Mouse (Mus musculus) stomach, embryonic 14.5 days (tissue): ENCODE results near the gene Efemp2. TPM values are rescaled to one million over a fixed set of nuclear protein-coding genes. Genes with fewer than 3 reads are reported as not detected.
A peak's percentile ranks its signal among the peaks of the same experiment; 100 is the strongest.

Experiments
- ATAC-seq: fragments of 200-750 bp; cut with Nextera tagmentation; 2 replicates; pipeline ENCODE4 v1.8.0; 2017; ENCODE audit warnings: low read depth, moderate TSS enrichment; ENCODE audit not compliant: insufficient number of reproducible peaks, insufficient read depth, low FRiP score
- H3K27ac ChIP-seq: fragments of 300-500 bp; sonication (generic); 2 replicates; pipeline ENCODE4 v1.5.1; 2014; ENCODE audit warnings: mild to moderate bottlenecking, low read length, moderate library complexity, mixed read lengths
- H3K27me3 ChIP-seq: fragments of 300-500 bp; sonication (generic); 2 replicates; pipeline ENCODE4 v1.6.1; 2014; ENCODE audit warnings: low read length, control low read depth, mixed read lengths; ENCODE audit not compliant: control insufficient read depth, insufficient read depth
- H3K36me3 ChIP-seq: fragments of 300-500 bp; sonication (generic); 2 replicates; pipeline ENCODE4 v1.6.1; 2014; ENCODE audit warnings: mild to moderate bottlenecking, control low read depth, low read length, moderate library complexity, mixed read lengths; ENCODE audit not compliant: control insufficient read depth, insufficient read depth
- H3K4me1 ChIP-seq: fragments of 300-500 bp; sonication (generic); 2 replicates; pipeline ENCODE4 v1.6.1; 2014; ENCODE audit warnings: low read length, control low read depth, mixed read lengths; ENCODE audit not compliant: control insufficient read depth, insufficient read depth
- H3K4me2 ChIP-seq: fragments of 300-500 bp; sonication (generic); replicated peaks from 2 replicates; pipeline ENCODE4 v1.6.1; 2014; ENCODE audit warnings: low read depth, low read length, control low read depth
- H3K4me3 ChIP-seq: fragments of 300-500 bp; sonication (generic); 2 replicates; pipeline ENCODE4 v1.5.1; 2014; ENCODE audit warnings: low read depth, low read length, control low read depth
- H3K9ac ChIP-seq: fragments of 300-500 bp; sonication (generic); replicated peaks from 2 replicates; pipeline ENCODE4 v1.6.1; 2014; ENCODE audit warnings: low read depth, mild to moderate bottlenecking, control low read depth, low read length, moderate library complexity, mixed read lengths
- H3K9me3 ChIP-seq: fragments of 300-500 bp; sonication (generic); 2 replicates; pipeline ENCODE4 v1.6.1; 2016; ENCODE audit warnings: low read depth, low read length, control low read depth; ENCODE audit not compliant: control insufficient read depth
- WGBS: fragments of 180-500 bp; shearing (Covaris S2); extraction: QIAGEN DNeasy Blood & Tissue Kit; methylation state at CpG from one replicate; pipeline ENCODE4 v1.1.7; 2014; 5-methylcytosine and 5-hydroxymethylcytosine counted together
- polyA plus RNA-seq: library from polyadenylated mRNA; unstranded; fragments of >200 nt; fragmentation: Nextera tagmentation; extraction: Ambion mirVana; gene quantifications from 2 replicates; pipeline ENCODE4 v1.2.1, GENCODE M21; 2014

Gene Efemp2
- polyA plus RNA-seq, 1 experiment from 2014 or later: 179 TPM

DNA sequence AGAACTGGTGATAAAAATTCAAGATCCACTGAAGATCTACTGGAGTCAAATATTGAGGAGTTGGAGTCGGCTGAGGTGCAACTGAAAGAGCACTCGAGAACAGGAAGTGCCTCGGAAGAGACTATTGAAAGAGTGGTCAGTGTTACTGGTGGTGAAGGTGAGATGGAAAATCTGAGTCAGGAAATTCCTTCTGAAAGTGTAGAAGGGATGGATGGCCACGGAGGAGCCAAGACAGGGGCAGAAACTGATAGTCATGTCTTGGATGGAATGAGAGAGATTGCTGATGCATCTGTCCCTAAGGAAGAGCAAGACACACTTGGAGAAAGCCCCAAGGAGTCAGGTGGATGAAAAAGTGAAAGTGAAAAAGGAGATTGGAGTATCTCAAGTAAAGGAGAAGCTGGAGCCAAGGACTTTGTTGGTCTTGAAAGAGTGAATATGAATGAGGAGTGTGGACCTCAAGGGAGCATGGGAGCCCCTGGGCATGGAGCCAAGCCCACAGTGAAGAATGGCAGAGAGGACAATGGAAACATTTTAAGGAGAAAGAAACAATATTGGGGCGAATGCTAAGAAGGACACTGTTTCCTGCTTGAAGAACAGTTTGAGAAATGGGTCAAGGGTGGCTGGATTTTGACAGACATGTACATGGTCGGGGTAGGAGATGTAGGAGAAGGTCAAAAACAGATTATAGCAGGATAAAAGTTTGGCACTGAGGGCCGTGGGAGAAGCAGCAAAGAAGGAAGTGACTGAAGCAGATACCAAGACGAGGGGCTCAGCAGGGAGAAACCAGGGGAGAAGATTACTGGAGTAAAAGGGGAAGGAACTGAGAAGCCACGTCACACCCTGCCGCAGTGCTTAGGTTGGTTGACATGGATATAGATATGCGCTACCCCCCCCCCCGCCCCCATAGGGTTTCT is 38.6 kb downstream of the Efemp2 start:
- Histone ChIP-seq H3K36me3 (no peaks in the 10 kb centered on the region), H3K4me3 (no peak overlapping the region), H3K4me2 (no peak overlapping the region), H3K9me3 (no peaks in the 10 kb centered on the region), H3K27me3 (no peaks in the 10 kb centered on the region), H3K4me1 (peaks cover 8% of the 10 kb centered on the region; the same call in 1 of the 2 replicates), H3K9ac (no peak overlapping the region), H3K27ac (0 out of 2 replicates have a peak overlapping the region, but pooled peaks have one; percentile 3)
- WGBS: 77% methylated on average over 12 of the region's 12 CpGs
- ATAC-seq: no peak

DNA sequence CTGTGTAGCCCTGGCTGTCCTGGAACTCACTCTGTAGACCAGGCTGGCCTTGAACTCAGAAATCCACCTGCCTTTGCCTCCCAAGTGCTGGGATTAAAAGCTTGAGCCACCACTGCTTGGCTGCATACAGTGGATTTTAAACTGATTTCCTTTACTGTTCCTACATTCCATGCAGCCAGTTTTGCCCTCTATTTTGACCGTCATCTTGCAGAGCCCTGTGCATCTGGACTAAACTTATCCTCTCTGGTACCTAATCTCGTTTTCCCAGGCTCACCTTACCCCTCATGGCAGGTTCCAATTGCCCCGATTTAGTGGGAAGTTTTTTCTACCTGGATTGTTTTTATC is 39.2 kb downstream of the Efemp2 start:
- no peak overlapping the region for H3K4me2 ChIP-seq
- 81% methylated on average over 3 of the region's 3 CpGs for WGBS
- H3K4me3 ChIP-seq: no peak overlapping the region
- H3K9me3 ChIP-seq: no peaks in the 10 kb centered on the region
- ATAC-seq: no peak
- H3K9ac ChIP-seq: no peak overlapping the region
- H3K27me3 ChIP-seq: no peaks in the 10 kb centered on the region
- peaks cover 8% of the 10 kb centered on the region; the same call in 1 of the 2 replicates for H3K4me1 ChIP-seq
- no peak overlapping the region for H3K27ac ChIP-seq
- no peaks in the 10 kb centered on the region for H3K36me3 ChIP-seq

DNA sequence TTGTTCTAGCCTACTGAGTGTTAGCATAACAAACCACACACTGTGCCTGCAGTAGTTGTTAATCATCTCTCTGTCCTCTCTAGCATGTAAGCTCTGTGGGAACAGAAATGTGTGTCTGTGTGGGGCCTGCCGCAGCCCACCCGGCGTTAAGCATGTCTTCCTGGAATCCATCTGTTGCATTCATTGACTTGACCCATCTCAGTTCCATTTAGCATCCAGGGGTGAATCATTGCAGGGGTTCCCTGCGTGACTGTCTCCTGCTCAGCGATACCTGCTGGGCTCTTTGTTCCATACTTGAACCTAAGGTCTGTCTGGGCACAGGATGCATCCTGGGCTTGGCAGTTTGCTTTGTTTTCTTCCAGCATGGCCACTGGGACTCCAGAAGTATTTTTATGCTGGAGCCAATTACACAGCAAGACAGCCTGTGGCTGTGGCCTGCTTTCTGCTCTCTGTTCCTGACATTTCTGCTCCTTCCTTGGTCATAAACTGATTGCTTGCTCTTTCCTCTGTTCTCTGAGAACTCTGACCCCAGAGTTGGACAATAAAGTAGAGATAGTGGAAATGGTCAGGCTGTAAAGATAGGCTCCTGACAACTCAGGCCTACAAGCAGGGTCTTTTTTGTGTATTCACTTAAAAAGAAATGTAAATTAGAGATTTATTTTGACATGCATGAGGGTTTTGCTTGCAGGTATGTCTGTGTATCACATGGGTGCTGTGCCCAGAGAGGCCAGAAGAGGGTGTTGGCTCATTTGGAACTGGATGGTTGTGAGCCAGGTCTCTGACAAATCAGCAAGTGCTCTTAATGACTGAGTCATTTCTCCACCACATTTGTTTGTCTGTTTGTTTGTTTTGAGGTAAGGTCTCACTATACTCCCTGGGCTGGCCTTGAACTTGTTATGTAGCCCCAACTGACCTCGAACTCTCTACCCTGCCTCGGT is 42.4 kb downstream of the Efemp2 start:
- Histone ChIP-seq H3K4me2 (no peak overlapping the region), H3K4me1 (peaks cover 4% of the 10 kb centered on the region; the same call in 1 of the 2 replicates), H3K4me3 (no peak overlapping the region), H3K36me3 (no peaks in the 10 kb centered on the region), H3K27me3 (no peaks in the 10 kb centered on the region), H3K27ac (no peak overlapping the region), H3K9ac (no peak overlapping the region), H3K9me3 (no peaks in the 10 kb centered on the region)
- 87% methylated on average over 7 of the region's 7 CpGs for WGBS
- ATAC-seq: no peak

DNA sequence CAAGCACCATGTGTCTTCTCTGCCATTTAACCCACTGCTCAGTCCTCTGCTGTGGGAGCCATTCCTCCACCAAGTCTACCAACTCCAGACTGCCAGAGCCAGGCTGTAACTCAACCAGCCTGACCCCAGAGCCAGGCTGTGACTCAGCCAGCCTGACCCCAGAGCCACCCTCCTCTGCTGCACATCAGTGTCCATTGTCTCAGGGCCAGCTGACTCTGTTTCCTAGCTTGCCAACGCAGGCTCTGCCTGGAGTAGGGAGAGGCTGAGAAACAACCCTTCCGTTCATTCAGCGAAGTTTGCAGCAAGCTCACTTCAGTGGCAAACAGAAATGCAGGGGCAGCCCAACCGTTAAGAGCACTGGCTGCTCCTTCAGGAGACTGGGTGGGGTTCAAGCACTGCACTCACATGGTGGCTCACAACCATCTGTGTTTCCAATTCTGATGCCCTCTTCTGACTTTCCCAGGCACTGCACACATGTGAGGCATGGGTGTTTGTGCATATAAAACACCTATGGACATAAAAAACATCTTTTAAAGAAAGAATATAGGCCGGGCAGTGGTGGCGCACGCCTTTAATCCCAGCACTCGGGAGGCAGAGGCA is 43.3 kb downstream of the Efemp2 start:
- ATAC-seq: no peak
- WGBS: 75% methylated on average over 8 of the region's 8 CpGs
- Histone ChIP-seq H3K27ac (no peak overlapping the region), H3K36me3 (no peaks in the 10 kb centered on the region), H3K9ac (no peak overlapping the region), H3K4me1 (0 out of 2 replicates have a peak, but pooled peaks cover 4% of the 10 kb centered on the region), H3K9me3 (no peaks in the 10 kb centered on the region), H3K4me2 (no peak overlapping the region), H3K27me3 (no peaks in the 10 kb centered on the region), H3K4me3 (no peak overlapping the region)

DNA sequence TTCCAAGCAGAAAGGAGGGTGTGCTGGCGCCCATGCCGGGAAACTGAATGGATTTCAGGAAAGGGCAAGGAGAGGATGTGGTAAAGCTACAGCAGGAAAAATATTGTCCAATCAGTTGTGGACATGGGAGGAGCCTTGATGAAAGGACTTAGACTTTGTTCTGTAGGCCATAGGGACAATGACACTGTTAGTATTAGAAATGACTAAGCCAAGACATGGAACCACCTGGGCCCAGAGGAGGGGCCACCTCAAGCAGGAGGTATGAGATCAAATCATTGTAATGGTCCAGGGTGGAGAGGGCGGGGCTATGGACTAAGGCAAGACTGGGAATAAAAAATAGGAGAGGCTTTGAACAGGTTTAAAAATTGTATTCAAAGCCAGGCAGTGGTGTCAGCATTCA is 45.0 kb downstream of the Efemp2 start:
- H3K9ac ChIP-seq: no peak overlapping the region
- no peak overlapping the region for H3K4me2 ChIP-seq
- no peak for ATAC-seq
- 83% methylated on average over 3 of the region's 3 CpGs for WGBS
- H3K27me3 ChIP-seq: no peaks in the 10 kb centered on the region
- no peak overlapping the region for H3K4me3 ChIP-seq
- H3K27ac ChIP-seq: no peak overlapping the region
- H3K36me3 ChIP-seq: no peaks in the 10 kb centered on the region
- H3K9me3 ChIP-seq: no peaks in the 10 kb centered on the region
- no peaks in the 10 kb centered on the region for H3K4me1 ChIP-seq

DNA sequence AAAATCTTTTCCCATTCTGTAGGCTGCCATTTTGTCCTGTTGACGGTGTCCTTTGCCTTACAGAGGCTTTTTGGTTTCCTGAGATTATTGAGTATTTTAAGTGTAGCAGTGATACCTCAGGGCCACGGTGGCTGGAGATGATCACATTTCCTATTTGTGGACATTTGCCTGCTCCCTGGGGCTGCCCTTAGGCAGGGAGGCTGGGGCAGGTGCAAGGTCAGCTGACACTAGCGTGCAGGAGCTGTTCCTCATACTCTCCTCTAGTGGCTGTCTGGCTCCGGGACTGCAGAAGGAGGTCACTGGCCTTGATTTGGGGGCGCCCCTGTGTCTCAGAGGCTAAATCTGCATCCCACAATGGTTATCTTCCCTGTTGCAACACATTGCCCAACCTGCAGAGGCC is 51.5 kb downstream of the Efemp2 start:
- no peaks in the 10 kb centered on the region for H3K27me3 ChIP-seq

DNA sequence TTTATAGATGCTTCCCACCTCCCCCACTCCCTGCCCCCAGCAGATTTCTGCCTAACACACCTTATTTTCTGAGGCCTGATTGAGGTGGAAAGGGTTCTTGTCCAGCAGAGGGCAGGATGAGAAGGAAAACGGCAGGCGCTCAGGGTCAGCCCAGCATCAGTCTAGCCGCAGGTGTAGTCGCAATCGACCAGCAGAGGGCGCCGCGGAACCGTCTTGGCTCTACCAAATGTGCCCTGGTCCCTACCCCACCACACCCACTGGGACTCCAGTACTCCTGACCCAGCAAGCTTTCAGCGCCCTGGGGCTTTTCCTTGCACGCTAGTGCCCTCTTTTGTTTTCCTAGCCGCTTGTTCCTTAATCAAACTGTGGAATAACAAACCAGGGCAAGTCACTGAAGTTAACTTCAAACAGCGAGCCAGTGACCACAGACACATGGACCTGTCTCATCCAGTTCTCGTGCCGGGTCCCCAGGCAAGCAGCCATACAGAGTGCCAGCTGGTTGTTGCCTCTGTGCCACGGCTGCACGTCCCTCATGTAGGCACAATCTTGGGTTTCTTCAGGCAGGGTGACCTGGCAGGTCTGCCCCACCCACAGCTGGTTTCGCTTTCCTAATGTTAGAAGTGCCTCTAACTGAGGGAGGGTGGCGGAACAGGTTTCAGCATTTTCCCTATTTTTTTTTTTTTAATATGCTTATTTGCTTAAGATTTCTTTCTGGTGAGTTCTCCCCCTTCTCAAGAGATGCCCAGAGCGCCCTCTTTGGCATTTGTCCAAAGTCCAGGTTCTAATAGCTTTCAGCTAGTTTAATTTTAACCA is 55.8 kb downstream of the Efemp2 start:
- WGBS: 14% methylated on average over 20 of the region's 20 CpGs
- H3K27ac ChIP-seq: peak overlapping the region; percentile 83

More for the DNA sequence above, 51.5 kb downstream of the Efemp2 start:
- Histone ChIP-seq H3K4me3 (no peak overlapping the region), H3K9me3 (no peaks in the 10 kb centered on the region), H3K4me1 (no peaks in the 10 kb centered on the region), H3K36me3 (no peaks in the 10 kb centered on the region), H3K9ac (no peak overlapping the region), H3K4me2 (no peak overlapping the region), H3K27ac (no peak overlapping the region)
- ATAC-seq: no peak
- WGBS: 66% methylated on average over 5 of the region's 5 CpGs

More for the DNA sequence above, 55.8 kb downstream of the Efemp2 start:
- peak overlapping the region; percentile 28 for H3K4me2 ChIP-seq
- ATAC-seq: peak; percentile 97
- no peak overlapping the region for H3K9ac ChIP-seq
- H3K4me3 ChIP-seq: no peak overlapping the region; the same call in 1 of the 2 replicates
- H3K4me1 ChIP-seq: no peaks in the 10 kb centered on the region
- H3K36me3 ChIP-seq: no peaks in the 10 kb centered on the region
- H3K27me3 ChIP-seq: no peaks in the 10 kb centered on the region
- H3K9me3 ChIP-seq: no peaks in the 10 kb centered on the region
